Mouse (Mus musculus): ENCODE results near the gene Ufsp1. TPM values are rescaled to one million over a fixed set of nuclear protein-coding genes. Genes with fewer than 3 reads are reported as not detected.

Ufsp1 gene
- polyA plus RNA-seq (2012; ENCODE audit: low replicate concordance) = 14.7 and 19.7 TPM in 2 replicates

GRCm38 (mm10) chr5:137293839-137294743, at the start of gene Ufsp1:
Gene Ufsp1, plus strand, starts transcription at chr5:137294629.

GRCm38 (mm10) chr5:137287032-137287952, 7.1 kb upstream of the Ufsp1 start, which contains the start of gene Ache:
Gene Ache, plus strand, starts transcription at chr5:137287519.

GRCm38 (mm10) chr5:137307071-137307912, 12.9 kb downstream of the Ufsp1 start, which contains the start of gene Srrt:
Gene Srrt, minus strand, starts transcription at chr5:137307674.

GRCm38 (mm10) chr5:137314193-137315083, 20.0 kb downstream of the Ufsp1 start, which contains the start of gene Trip6:
Gene Trip6, minus strand, starts transcription at chr5:137314404.

GRCm38 (mm10) chr5:137333512-137334174, 39.2 kb downstream of the Ufsp1 start, which contains the start of gene Slc12a9:
Gene Slc12a9, minus strand, starts transcription at chr5:137333597.

Other genes with a start within 250 kb of the Ufsp1 start
- gene Ap1s1, start 248.5 kb upstream of the Ufsp1 start, polyA plus RNA-seq (2012; ENCODE audit: low replicate concordance) = 153 and 182 TPM in 2 replicates
- gene Serpine1, start 222.4 kb upstream of the Ufsp1 start, polyA plus RNA-seq (2012; ENCODE audit: low replicate concordance) = 0.62 and 0.82 TPM in 2 replicates
- 11.5 and 33.4 TPM in 2 replicates for gene Trim56, start 178.4 kb upstream of the Ufsp1 start, polyA plus RNA-seq (2012; ENCODE audit: low replicate concordance)
- gene Muc3, start 145.3 kb upstream of the Ufsp1 start, polyA plus RNA-seq (2012; ENCODE audit: low replicate concordance) = not detected in 2 replicates
- gene Muc3a, start 82.2 kb upstream of the Ufsp1 start, polyA plus RNA-seq (2012; ENCODE audit: low replicate concordance) = 0.12 TPM in 1 of 2 replicates, not detected in the other
- 42.7 and 57.4 TPM in 2 replicates for gene Ache, start 7.1 kb upstream of the Ufsp1 start, polyA plus RNA-seq (2012; ENCODE audit: low replicate concordance)
- gene Srrt, start 13.0 kb downstream of the Ufsp1 start, polyA plus RNA-seq (2012; ENCODE audit: low replicate concordance) = 437 and 506 TPM in 2 replicates
- gene Trip6, start 19.8 kb downstream of the Ufsp1 start, polyA plus RNA-seq (2012; ENCODE audit: low replicate concordance) = 32.1 and 38.4 TPM in 2 replicates
- gene Slc12a9, start 39.0 kb downstream of the Ufsp1 start, polyA plus RNA-seq (2012; ENCODE audit: low replicate concordance) = 2.7 and 5.8 TPM in 2 replicates
- gene Ephb4, start 55.5 kb downstream of the Ufsp1 start, polyA plus RNA-seq (2012; ENCODE audit: low replicate concordance) = 1.3 and 3.4 TPM in 2 replicates
- 0.07 and 0.16 TPM in 2 replicates for gene Zan, start 182.4 kb downstream of the Ufsp1 start, polyA plus RNA-seq (2012; ENCODE audit: low replicate concordance)
- gene Pop7, start 207.9 kb downstream of the Ufsp1 start, polyA plus RNA-seq (2012; ENCODE audit: low replicate concordance) = 21.2 and 62.7 TPM in 2 replicates
- 54.3 and 65.9 TPM in 2 replicates for gene Gigyf1, start 223.9 kb downstream of the Ufsp1 start, polyA plus RNA-seq (2012; ENCODE audit: low replicate concordance)
- gene Epo, start 238.6 kb downstream of the Ufsp1 start, polyA plus RNA-seq (2012; ENCODE audit: low replicate concordance) = not detected in 2 replicates
- 351 and 463 TPM in 2 replicates for gene Gnb2, start 238.9 kb downstream of the Ufsp1 start, polyA plus RNA-seq (2012; ENCODE audit: low replicate concordance)

All from leukemia stem cell, adult 10-12 weeks (primary cell).